Mouse (Mus musculus) MEL (cell line): Measurements from ENCODE around the gene Pphln1.

Experiments used
- CHD1 ChIP-seq: IDR thresholded peaks from 2 replicates; pipeline ENCODE4 v1.6.1; 2012; ENCODE audit warnings: low read depth, mild to moderate bottlenecking, inconsistent platforms, low read length, improper control_type of control experiment
- CTCF ChIP-seq, 3 experiments: IDR thresholded peaks in 2 of 3; conservative IDR thresholded peaks in 1 of 3; 2 replicates each; pipeline ENCODE4 v1.5.1; 2011 to 2012; ENCODE audit warnings: low read length in 3 of 3, low read depth in 2 of 3, mild to moderate bottlenecking in 2 of 3, improper control_type of control experiment in 1 of 3, inconsistent platforms in 1 of 3, mixed read lengths in 1 of 3, moderate library complexity in 1 of 3; ENCODE audit not compliant: control insufficient read depth in 1 of 3, insufficient read depth in 1 of 3, poor library complexity in 1 of 3, severe bottlenecking in 1 of 3
- ELF1 ChIP-seq: IDR thresholded peaks from 2 replicates; pipeline ENCODE4 v1.6.1; 2014; ENCODE audit warnings: low read depth, mild to moderate bottlenecking, inconsistent platforms, low read length, improper control_type of control experiment, moderate library complexity
- MAZ ChIP-seq: IDR thresholded peaks from 2 replicates; pipeline ENCODE4 v1.6.1; 2012; ENCODE audit warnings: low read depth, mild to moderate bottlenecking, inconsistent platforms, low read length, improper control_type of control experiment
- MEF2A ChIP-seq: IDR thresholded peaks from 2 replicates; pipeline ENCODE4 v1.6.1; 2014; ENCODE audit warnings: low read depth, mild to moderate bottlenecking, inconsistent platforms, low read length, improper control_type of control experiment; ENCODE audit not compliant: poor library complexity, insufficient replicate concordance, severe bottlenecking; ENCODE audit errors: extremely low read depth
- MYC ChIP-seq: IDR thresholded peaks from 2 replicates; pipeline ENCODE4 v1.6.1; 2011; ENCODE audit warnings: low read depth, mild to moderate bottlenecking, low read length, improper control_type of control experiment, moderate library complexity
- SIN3A ChIP-seq: IDR thresholded peaks from 2 replicates; pipeline ENCODE4 v1.6.1; 2012; ENCODE audit warnings: low read length, improper control_type of control experiment, inconsistent platforms
- TCF12 ChIP-seq: IDR thresholded peaks from 2 replicates; pipeline ENCODE4 v1.6.1; 2014; ENCODE audit warnings: low read depth, mild to moderate bottlenecking, inconsistent platforms, low read length, improper control_type of control experiment, moderate library complexity
- USF2 ChIP-seq, 2 experiments: IDR thresholded peaks; 2 replicates each; pipeline ENCODE4 v1.6.1; 2011 to 2012; ENCODE audit warnings: improper control_type of control experiment in 2 of 2, low read length in 2 of 2, borderline replicate concordance in 1 of 2, inconsistent platforms in 1 of 2, low read depth in 1 of 2, mild to moderate bottlenecking in 1 of 2; ENCODE audit not compliant: insufficient read depth in 1 of 2

DNA sequence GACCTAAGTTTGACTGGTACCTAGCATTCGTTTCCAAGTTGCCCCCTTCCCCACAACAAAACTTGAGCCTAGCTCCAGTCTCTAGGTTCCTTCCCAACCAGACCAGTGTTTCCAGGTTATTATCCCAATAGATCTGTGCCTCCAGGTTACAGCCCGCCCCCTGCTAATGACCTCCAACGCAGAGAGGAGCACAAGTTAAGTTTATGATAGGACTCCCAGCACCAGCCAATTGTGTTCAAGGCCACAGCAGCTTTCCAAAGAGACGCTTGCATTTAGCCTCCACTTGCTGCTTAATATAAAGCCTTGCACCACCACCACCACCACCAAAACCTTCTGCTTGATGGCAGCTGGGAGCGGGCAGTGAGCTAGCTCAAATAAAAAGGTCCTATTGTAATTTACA is 16.8 kb upstream of the Pphln1 start:
- no peak for TF ChIP-seq ELF1
- no peak for TF ChIP-seq CHD1
- no peak for TF ChIP-seq CTCF (IDR thresholded peaks at IDR 0.05 in 2 of 3, conservative IDR thresholded peaks at IDR 0.05 in 1 of 3; ENCODE audit: control insufficient read depth in 1 of 3, insufficient read depth in 1 of 3, low read depth in 2 of 3, low read length in 3 of 3, poor library complexity in 1 of 3, severe bottlenecking in 1 of 3)
- no peak for TF ChIP-seq MAZ
- no peak for TF ChIP-seq SIN3A
- TF ChIP-seq MEF2A: no peak
- no peak for TF ChIP-seq TCF12
- no peak for TF ChIP-seq MYC
- no peak for TF ChIP-seq USF2 (IDR thresholded peaks at IDR 0.05; ENCODE audit: borderline replicate concordance in 1 of 2, insufficient read depth in 1 of 2, low read depth in 1 of 2, low read length in 2 of 2)
